Mouse (Mus musculus) layer of hippocampus, adult 8-10 months (tissue): ENCODE results near the gene Slc22a3. TPM values are rescaled to one million over a fixed set of nuclear protein-coding genes. Genes with fewer than 3 reads are reported as not detected.
A peak's percentile ranks its signal among the peaks of the same experiment; 100 is the strongest.

ENCODE experiments used
- DNase-seq, 2 experiments: peaks; one replicate each; pipeline ENCODE4 v3.0.0; 2022; ENCODE audit warnings: low spot score in 2 of 2
- total RNA-seq, 4 experiments: library from RNA; stranded (reverse); gene quantifications; 2 replicates each; pipeline ENCODE4 v1.2.4; 2022

Gene Slc22a3
- total RNA-seq, 4 experiments from 2014 or later, result 0.38 to 0.64 (median 0.59) TPM

GRCm38 (mm10) chr17:12409346-12409944 is 98.1 kb downstream of the Slc22a3 start:
- no peak for DNase-seq

- no peak for DNase-seq
Observed at GRCm38 (mm10) chr17:12403420-12403819, 104.1 kb downstream of the Slc22a3 start.

DNA sequence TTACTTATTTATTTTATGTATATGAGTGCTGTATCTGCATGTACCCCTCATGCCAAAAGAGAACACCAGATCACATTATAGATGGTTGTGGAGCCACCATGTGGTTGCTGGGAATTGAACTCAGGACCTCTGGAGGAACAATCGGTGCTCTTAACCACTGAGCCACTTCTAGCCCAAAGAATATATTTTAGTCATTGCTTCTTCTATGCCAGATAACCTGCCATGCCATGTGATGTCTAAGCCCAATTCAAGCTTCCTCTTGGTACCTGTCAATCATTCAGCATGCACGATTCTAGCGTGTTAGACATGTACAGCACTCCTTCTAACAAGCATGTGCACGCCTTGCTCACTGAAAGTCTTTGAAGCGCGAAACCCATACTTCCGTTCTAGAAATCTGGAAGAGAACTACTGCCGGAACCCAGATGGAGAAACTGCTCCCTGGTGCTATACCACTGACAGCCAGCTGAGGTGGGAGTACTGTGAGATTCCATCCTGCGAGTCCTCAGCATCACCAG is 111.3 kb downstream of the Slc22a3 start:
- no peak for DNase-seq

DNA sequence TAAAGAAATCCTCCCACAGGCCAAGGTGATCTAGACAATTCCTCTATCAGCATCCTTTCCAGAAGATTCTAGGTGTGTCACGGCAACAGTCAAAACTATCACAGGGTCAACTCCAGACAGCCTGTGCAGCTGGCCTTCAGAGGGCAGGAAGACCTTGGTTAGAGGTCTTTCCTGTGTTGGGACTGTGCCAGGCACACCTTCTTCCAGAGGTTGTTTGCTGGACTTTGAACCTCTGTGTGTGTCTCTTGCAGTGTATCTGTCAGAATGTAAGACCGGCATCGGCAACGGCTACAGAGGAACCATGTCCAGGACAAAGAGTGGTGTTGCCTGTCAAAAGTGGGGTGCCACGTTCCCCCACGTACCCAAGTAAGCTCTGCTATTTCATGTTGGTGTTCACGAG is 119.3 kb downstream of the Slc22a3 start:
- DNase-seq, result no peak

DNA sequence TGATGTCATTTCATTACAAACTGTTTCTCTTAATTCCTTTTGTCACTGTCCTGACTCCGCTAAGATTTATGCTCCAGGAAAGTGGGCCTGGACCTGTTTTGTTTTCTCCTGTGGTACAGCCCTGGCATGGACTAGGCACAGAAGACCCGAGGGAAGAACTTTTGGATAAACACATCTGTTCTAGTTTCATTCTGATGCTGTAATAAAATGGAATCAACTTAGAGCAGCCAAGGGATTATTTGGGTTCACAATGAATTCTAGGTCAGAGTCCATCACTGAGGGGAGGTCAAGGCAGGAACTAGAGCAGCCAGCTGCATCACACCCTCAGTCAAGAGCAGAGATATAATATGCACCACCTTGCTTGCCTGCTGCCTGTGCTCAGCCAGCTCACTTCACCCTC is 119.7 kb downstream of the Slc22a3 start:
- DNase-seq, result no peak

DNA sequence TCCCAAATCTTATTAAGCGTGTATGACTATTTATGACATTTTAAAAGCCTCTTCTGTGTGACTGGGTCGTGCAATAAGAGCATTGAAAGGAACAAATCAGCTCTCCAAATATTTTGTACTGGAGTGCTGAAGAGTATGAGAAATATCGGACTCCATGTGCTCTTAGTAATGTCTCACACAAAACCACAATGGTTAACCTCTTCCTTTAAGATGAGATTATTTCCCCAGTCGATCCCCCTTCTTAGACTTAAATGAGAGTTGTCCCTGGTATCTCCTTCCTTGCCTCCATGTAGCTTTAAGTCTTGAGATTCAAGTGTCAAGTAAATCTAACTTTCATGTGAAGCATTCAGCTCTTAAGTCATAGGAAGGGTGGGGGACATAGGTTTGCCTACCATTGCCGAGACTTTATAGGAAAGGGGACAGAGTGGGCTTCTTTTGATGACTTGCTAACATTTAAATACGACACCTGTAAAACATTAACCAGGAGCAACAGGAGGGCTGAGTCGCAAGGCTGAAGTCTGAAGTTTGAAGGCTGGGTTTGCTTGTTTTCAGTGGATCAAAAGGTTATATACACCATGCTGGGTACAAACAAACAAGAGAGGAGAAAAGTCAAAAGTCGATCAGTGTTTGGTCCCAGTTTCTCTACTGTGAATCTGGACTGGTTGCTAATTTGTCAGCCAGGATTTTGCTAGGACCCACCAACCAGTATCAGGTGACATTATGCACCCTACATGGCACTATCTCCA is 122.3 kb downstream of the Slc22a3 start:
- no peak for DNase-seq

DNA sequence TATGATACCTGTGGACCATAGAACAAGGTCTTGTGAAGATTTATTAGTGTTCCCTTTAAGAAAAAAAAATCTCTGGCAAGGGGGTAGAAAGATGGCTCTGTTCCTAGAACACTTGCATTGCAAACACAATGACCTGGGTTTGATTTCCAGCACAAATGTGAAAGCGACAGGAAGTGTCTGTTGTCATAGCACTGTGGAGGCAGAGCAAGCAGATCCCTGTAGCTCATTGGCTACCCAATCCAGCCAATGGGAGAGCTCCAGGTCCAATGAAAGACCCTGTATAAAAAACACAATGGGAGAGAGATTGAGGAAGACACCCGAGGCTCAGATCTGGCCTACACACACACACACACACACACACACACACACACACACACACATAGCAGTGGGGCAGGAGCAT is 125.0 kb downstream of the Slc22a3 start:
- no peak for DNase-seq

DNA sequence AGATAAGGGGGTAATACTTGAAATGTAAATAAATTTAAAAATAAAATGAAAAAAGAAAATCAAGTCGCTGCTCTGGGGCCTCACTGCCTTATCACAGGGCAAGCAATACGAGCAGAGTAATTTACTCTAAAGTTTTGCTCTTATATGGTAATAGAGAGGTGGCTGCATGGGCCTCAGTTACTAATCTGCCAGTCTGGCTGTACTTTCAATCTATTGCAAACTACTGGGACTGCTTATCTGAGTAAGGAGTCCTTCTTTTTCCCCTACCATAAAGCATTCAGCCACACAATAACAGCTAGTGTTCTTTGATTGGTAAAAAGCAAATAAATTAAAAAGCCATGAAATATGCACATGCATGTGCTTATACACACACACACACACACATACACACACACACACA is 125.9 kb downstream of the Slc22a3 start:
- no peak for DNase-seq

DNA sequence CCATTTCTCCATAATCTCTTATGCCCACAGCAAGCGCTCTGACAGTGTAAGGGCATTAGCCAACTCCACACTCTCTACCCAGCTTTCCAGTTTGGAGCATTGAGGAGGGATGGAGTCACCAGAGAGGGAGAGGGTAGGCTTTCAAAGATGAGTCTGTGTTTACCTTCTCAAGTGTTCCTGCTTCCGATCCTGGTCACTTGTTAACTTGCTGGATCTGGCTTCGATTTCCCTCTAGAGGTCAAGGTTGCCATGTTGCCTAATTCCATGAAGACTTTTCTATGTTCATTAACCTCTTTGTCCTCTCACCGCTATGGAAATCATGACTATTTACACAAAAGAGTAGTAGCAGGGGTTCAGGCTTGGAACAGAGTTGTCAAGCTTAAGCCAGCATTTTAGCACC is 127.2 kb downstream of the Slc22a3 start:
- DNase-seq, result no peak

DNA sequence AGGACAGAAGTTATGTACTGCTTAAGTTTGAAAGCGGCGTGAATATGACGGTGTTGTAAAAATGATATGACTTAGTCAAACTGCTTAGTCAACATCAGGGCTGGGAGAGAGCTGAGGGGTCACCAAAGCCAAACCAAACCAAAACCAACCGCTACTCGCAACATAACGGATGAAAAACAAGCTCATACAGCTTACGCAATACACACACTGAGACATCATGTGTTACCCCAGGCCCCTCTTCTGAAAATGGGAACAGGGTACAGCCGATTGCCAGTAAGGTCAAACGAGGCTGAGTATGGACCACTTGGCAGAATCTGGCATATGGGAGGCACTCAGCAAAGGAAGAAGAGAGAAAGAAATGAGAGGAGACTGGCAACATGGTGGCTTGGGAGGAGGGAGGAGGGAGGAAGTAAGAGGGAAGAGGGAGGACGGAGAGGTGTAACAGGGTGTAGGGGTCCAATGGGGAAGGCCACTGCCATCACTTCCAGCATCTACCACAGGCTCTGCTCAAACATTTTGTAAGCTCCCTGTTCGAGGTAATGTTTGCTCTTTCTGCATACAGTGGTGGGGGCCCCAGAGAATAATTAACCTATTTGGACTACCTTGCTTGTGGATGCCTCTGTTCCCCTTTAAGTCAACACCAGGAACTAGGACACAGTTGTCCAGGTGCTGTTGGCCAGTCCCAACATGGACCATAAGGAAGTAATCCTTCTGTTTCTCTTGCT is 129.4 kb downstream of the Slc22a3 start, which contains the start of gene Plg:
Gene Plg (plus strand): TSS at position 628 of the 725 bp plus-strand sequence.
- no peak for DNase-seq

DNA sequence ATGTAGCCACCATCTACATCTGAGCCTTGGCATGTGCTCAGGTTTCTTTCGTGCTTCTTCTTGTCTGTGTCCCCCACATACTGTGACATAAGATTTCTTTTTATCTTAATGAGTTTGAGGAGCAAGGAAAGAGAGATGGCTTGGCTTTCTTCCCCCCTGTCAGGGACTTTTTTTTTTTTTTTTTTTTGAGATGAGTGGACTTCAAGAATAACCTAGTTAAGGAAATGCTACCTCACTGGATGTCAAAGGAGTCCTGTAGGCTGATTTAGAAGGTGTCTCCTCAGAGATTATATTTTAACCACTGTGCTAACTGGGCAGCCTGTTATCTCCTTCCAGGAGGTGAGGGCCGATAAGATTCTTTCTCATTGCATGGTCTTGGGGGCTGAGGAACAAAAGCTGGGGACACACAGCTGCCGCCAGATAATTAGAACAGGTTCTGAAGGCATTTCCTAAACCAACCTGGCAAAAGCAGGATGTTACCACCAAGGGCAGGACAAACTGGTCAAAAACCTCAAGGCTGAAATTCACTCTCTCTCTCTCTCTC is 133.8 kb downstream of the Slc22a3 start:
- DNase-seq, result no peak

- peak; percentile 46 to 71 for DNase-seq
Observed at GRCm38 (mm10) chr17:12372021-12372420, 135.5 kb downstream of the Slc22a3 start.

DNA sequence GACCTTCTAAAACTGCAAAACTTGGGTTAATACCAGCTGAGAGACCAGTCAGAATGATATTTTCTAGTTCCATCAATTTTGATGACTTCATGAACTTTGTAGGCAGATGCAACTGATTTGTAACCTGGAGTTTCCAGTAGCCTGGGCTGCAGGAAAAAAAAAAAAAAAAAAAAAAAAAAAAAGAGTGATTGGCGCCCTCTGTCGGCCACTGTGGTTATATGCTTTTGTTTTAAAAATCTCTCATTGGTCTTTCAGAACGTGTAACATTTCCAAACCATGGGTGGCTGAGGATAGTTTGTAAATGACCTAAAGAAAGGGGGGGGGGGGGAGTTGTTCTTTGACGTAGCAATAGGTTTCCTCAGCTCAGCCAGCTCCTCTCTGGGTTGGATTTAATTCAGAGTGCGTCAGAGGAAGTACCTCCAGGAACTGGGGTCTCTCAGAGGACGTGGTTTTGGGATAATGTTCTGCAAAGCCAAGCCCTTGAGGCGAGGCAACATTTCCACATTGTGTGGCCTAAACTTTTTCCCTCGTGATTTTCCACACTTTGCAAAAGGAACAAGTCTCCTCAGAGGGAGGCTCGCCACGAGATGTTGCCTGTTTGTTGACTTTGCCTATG is 136.1 kb downstream of the Slc22a3 start:
- DNase-seq, result no peak

DNA sequence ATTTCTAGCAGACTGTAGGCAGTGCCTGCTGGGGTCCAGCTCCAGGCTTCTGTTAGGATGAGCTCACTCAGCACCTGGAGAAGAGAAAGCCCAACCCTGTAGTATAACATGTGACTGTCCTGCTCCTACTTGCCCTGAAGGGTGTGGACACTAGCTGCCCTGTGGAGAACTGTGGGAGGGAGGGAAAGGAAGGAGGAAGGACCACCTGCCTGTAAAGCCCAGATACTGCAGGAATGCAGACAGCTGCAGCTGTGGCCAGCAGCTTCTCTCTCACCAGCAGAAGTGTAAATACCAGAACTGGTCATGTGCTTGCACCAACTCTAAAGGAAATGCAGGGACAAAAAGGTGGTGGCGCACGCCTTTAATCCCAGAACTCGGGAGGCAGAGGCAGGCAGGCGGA is 137.2 kb downstream of the Slc22a3 start:
- no peak for DNase-seq

DNA sequence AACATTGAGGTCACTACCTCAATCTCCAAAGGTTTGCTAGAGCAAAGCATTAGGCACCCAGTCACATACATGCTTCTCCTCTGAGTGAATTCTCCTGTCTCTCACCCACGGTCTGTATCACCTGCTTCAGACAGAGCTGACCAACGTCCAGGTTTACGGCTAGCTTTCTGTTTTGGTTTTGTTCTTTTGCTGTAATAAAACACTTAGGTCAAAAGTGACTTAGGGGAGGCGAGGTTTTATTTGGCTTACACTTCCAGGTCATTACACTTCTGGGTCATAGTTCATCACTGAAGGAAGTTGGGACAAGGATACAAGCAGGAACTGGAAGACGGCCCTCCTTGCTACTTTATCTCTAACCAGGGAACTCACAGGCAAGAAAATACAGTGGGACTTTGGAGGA is 138.1 kb downstream of the Slc22a3 start:
- no peak for DNase-seq

Other genes starting within 250 kb of the Slc22a3 start
- 10 to 100 TPM; 57.9 to 78.8 (median 62.7) TPM for gene Map3k4, start 188.9 kb downstream of the Slc22a3 start, total RNA-seq
- gene Plg, start 129.1 kb downstream of the Slc22a3 start, total RNA-seq, result under 1 TPM in 1 of 4 experiments, not detected in 3; 0.16 TPM
- gene Slc22a2, start 76.4 kb upstream of the Slc22a3 start, total RNA-seq, result under 1 TPM; 0.41 to 0.96 (median 0.59) TPM
- gene Slc22a1, start 168.1 kb upstream of the Slc22a3 start, total RNA-seq, result not detected